In genomic region chr5:136584676-136585285, GRCm38 (mm10) we compare ENCODE assay signal across 20 mouse cellular contexts. TPM values are rescaled to one million over a fixed set of nuclear protein-coding genes. Genes with fewer than 3 reads are reported as not detected.
DNase-seq lines count a peak whose midpoint lies in the region; ATAC-seq and TF ChIP-seq lines count a peak whose summit lies in the region.
"Had no signal": no experiment of that assay in that cellular context is flagged by ENCODE, and none has a peak within 500 bp of the region (broad histone marks: within the 10 kb centered on the region; RNA-seq: fewer than 3 reads in every experiment).

No protein-coding gene starts in this region.

- peaks cover 5% of the 10 kb centered on the region; the same call in 1 of the 2 replicates for H3K9me3 ChIP-seq in hindbrain, embryonic 13.5 days
- H3K9me3 ChIP-seq: embryonic facial prominence, embryonic 15.5 days; forebrain, embryonic 13.5 days; heart, embryonic 15.5 days; midbrain, embryonic 12.5 days; neural tube, embryonic 12.5 days had no signal

- CTCF ChIA-PET in Patski (lab: Charles Lee), result interaction anchor here (0.9 kb wide), 1 partner anchor 38 kb away, joined by 5 read pairs; no protein-coding TSS in a partner anchor

- peak; percentile 79 for ATAC-seq in Patski
- ATAC-seq in activated CD4-positive, CD25-positive, alpha-beta regulatory T cell, adult 4 months, result no peak
- ATAC-seq in monocyte, adult 5-6 weeks (replicated peaks; ENCODE audit: insufficient number of reproducible peaks, low FRiP score, low TSS enrichment, poor library complexity, severe bottlenecking), result no peak
- ATAC-seq in hindbrain, embryonic 13.5 days (ENCODE audit: low FRiP score), result no peak
- ATAC-seq: forebrain, embryonic 13.5 days; hindbrain, embryonic 16.5 days had no signal

- DNase-seq in 3T3-L1 (ENCODE audit: low read depth, low spot score) (peak; percentile 89), Patski (ENCODE audit: low read depth, low spot score) (no peak)
- DNase-seq in kidney, adult 11 months, result peak; percentile 55
- peak; percentile 50 for DNase-seq in kidney, postnatal 10 days
- DNase-seq in cerebellum, postnatal 25 days, result no peak
- DNase-seq: adrenal gland, adult 2 months; cerebellum, adult 18-20 months; lung, postnatal 14 days; thymus, adult 18-20 months had no signal

- peaks cover 10% of the 10 kb centered on the region for H3K4me1 ChIP-seq in hindbrain, embryonic 13.5 days (replicated peaks)

- WGBS in hindbrain, embryonic 13.5 days, result 68% methylated on average over 4 of the region's 4 CpGs

- H3K4me2 ChIP-seq in hindbrain, embryonic 13.5 days, result no peak overlapping the region
- H3K4me2 ChIP-seq: embryonic facial prominence, embryonic 15.5 days; forebrain, embryonic 13.5 days; heart, embryonic 15.5 days; limb, embryonic 12.5 days; midbrain, embryonic 12.5 days; neural tube, embryonic 12.5 days had no signal

- no peak for TF ChIP-seq CTCF in Patski (IDR thresholded peaks at IDR 0.05)

- POLR2A ChIA-PET in Patski (lab: Charles Lee), result interaction anchor here (0.6 kb wide), 1 partner anchor 9 kb away, joined by 3 read pairs; no protein-coding TSS in a partner anchor

- no peak overlapping the region for H3K27ac ChIP-seq in hindbrain, embryonic 13.5 days
- H3K27ac ChIP-seq: embryonic facial prominence, embryonic 15.5 days; forebrain, embryonic 13.5 days; heart, embryonic 15.5 days; limb, embryonic 12.5 days; liver, embryonic 14.5 days; midbrain, embryonic 12.5 days; neural tube, embryonic 12.5 days had no signal

- H3K27me3 ChIP-seq in Patski, result no peaks in the 10 kb centered on the region
- peaks cover 36% of the 10 kb centered on the region for H3K27me3 ChIP-seq in hindbrain, embryonic 13.5 days

- H3K4me3 ChIP-seq in hindbrain, embryonic 13.5 days, result no peak overlapping the region
- H3K4me3 ChIP-seq: embryonic facial prominence, embryonic 15.5 days; forebrain, embryonic 13.5 days; heart, embryonic 15.5 days; limb, embryonic 12.5 days; midbrain, embryonic 12.5 days; neural tube, embryonic 12.5 days had no signal

- in situ Hi-C loops in Patski (cut with MboI; ENCODE audit: low pct_unique_long_range_greater_than_20kb), result no loop called here

- H3K9ac ChIP-seq in hindbrain, embryonic 13.5 days, result no peak overlapping the region
- H3K9ac ChIP-seq: embryonic facial prominence, embryonic 15.5 days; forebrain, embryonic 13.5 days; heart, embryonic 15.5 days; limb, embryonic 12.5 days; liver, embryonic 14.5 days; midbrain, embryonic 12.5 days; neural tube, embryonic 12.5 days had no signal

- H3K36me3 ChIP-seq in hindbrain, embryonic 13.5 days, result no peaks in the 10 kb centered on the region
- H3K36me3 ChIP-seq: embryonic facial prominence, embryonic 15.5 days; heart, embryonic 15.5 days; limb, embryonic 12.5 days; midbrain, embryonic 12.5 days; neural tube, embryonic 12.5 days had no signal

RNA-seq across cellular contexts. Expression of gene Cux1, which starts 17.5 kb away (rescaled TPM):
- polyA plus RNA-seq in Patski (2021), result 166 TPM
- 10 to 100 TPM; 36.1 to 46.2 TPM for polyA plus RNA-seq in activated CD4-positive, CD25-positive, alpha-beta regulatory T cell, adult 4 months (2017; shearing (Covaris generic))
- 61.3 to 96.3 TPM (median 79.9 TPM) in 3 replicates for total RNA-seq in monocyte, adult 5-6 weeks (2017)
- 104 and 106 TPM in 2 replicates for polyA plus RNA-seq in hindbrain, embryonic 13.5 days (2015; fragmentation: Nextera tagmentation; extraction: Ambion mirVana)

Comparison
In these comparisons a context has a peak if more than half of its experiments do, and no peak if none do; other contexts are left out.
1. DNase-seq: peak in 3T3-L1 (single experiment), kidney, adult 11 months (single experiment) and kidney, postnatal 10 days (single experiment); none in Patski (single experiment) and cerebellum, postnatal 25 days (0 of 2).